Mouse (Mus musculus) brain, adult 2 months (tissue): ENCODE measurements around the gene Irgc1.

Experiments used
- DNase-seq: peaks from one replicate; pipeline ENCODE4 v3.0.0; 2011; ENCODE audit warnings: low read depth, low spot score

The Irgc1 gene

GRCm38 (mm10) chr7:24472442-24472841 is 20.3 kb upstream of the Irgc1 start:
- DNase-seq = peak; percentile 58

GRCm38 (mm10) chr7:24470356-24470755 is 18.3 kb upstream of the Irgc1 start:
- peak; percentile 87 for DNase-seq

- DNase-seq = no peak
Measured at GRCm38 (mm10) chr7:24469126-24469525, 17.0 kb upstream of the Irgc1 start.

GRCm38 (mm10) chr7:24467886-24468285 is 15.8 kb upstream of the Irgc1 start:
- no peak for DNase-seq

- DNase-seq = no peak
Measured at GRCm38 (mm10) chr7:24466835-24467234, 14.7 kb upstream of the Irgc1 start.

- no peak for DNase-seq
Measured at GRCm38 (mm10) chr7:24462388-24463319, 10.6 kb upstream of the Irgc1 start, which contains the start of gene Plaur. Gene Plaur (plus strand): TSS chr7:24462484.

GRCm38 (mm10) chr7:24461376-24462051 is 9.4 kb upstream of the Irgc1 start:
- no peak for DNase-seq

GRCm38 (mm10) chr7:24459843-24460242 is 7.7 kb upstream of the Irgc1 start:
- no peak for DNase-seq

- DNase-seq = no peak
Measured at GRCm38 (mm10) chr7:24459440-24459839, 7.3 kb upstream of the Irgc1 start.

- DNase-seq = no peak
Measured at GRCm38 (mm10) chr7:24457726-24458370, 5.8 kb upstream of the Irgc1 start.

GRCm38 (mm10) chr7:24455726-24456125 is 3.6 kb upstream of the Irgc1 start:
- DNase-seq = no peak

GRCm38 (mm10) chr7:24454199-24454598 is 2.1 kb upstream of the Irgc1 start:
- DNase-seq = no peak

- DNase-seq = no peak
Measured at GRCm38 (mm10) chr7:24450585-24451017, 1.5 kb downstream of the Irgc1 start.

- peak; percentile 85 for DNase-seq
Measured at GRCm38 (mm10) chr7:24448782-24449517, 3.1 kb downstream of the Irgc1 start.

GRCm38 (mm10) chr7:24446697-24447340 is 5.3 kb downstream of the Irgc1 start:
- peak; percentile 77 for DNase-seq

- peak; percentile 39 for DNase-seq
Measured at GRCm38 (mm10) chr7:24445266-24445926, 6.7 kb downstream of the Irgc1 start.

- DNase-seq = peak; percentile 37
Measured at GRCm38 (mm10) chr7:24442313-24442712, 9.8 kb downstream of the Irgc1 start.

- peak; percentile 87 for DNase-seq
Measured at GRCm38 (mm10) chr7:24441785-24442184, 10.3 kb downstream of the Irgc1 start.

- peak; percentile 40 for DNase-seq
Measured at GRCm38 (mm10) chr7:24439891-24440290, 12.2 kb downstream of the Irgc1 start.

- DNase-seq = no peak
Measured at GRCm38 (mm10) chr7:24439191-24439590, 12.9 kb downstream of the Irgc1 start.
